ENCODE assay signal across 10 mouse cellular contexts in the genomic region with DNA sequence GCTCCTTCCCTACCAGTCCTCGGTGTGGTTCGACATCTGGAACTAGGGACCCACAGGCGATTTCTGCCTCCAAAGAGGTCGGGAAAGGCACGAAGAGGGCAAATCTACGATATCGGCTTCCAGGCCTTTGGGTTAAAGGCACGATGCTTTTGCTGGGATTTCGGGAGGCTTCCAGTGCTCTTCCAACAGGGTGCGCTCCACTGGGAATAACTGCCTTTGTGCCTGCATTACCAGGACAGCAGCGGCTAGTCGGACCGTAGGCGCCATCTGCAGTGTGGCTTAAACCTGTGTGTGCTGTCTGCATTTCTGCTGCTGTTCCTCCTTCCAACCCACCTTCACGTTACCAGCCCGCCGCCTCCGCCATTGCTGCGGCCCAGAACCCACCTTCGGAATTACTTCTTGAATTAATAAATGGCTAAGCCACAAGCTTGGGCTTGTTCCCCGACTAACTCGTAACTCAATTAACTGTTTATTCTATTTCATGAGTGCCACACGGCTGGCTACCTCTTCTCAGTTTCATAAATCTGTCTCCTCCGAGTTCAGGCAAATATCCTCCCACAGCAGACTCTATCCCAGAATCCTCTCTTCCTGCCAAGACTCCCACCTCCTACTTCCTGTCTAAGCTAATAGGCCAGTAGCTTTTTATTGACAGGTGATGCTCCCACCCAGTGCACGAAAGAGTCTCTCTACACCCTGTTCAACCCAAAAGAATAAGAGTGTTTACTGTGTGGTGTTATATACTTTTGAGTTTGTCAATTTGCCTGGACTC. TPM values are rescaled to one million over a fixed set of nuclear protein-coding genes. Genes with fewer than 3 reads are reported as not detected.
A peak's percentile ranks its signal among the peaks of the same experiment; 100 is the strongest.
DNase-seq lines count a peak whose midpoint lies in the region; ATAC-seq and TF ChIP-seq lines count a peak whose summit lies in the region.
"Had no signal": no experiment of that assay in that cellular context is flagged by ENCODE, and none has a peak within 500 bp of the region (broad histone marks: within the 10 kb centered on the region; RNA-seq: fewer than 3 reads in every experiment).

No protein-coding gene starts in this region.

- no peak overlapping the region for H3K4me3 ChIP-seq in cerebellum, adult 2 months (replicated peaks; ENCODE audit: insufficient read depth, low read depth, low read length)
- H3K4me3 ChIP-seq in limb, embryonic 12.5 days (replicated peaks), result peak overlapping the region; percentile 3; the same call in 1 of the 2 replicates
- H3K4me3 ChIP-seq in limb, embryonic 10.5 days, result no peak overlapping the region
- peak overlapping the region; percentile 24 for H3K4me3 ChIP-seq in heart, embryonic 12.5 days
- H3K4me3 ChIP-seq in midbrain, embryonic 14.5 days (replicated peaks; ENCODE audit: low read depth, low read length), result no peak overlapping the region

- no peak for TF ChIP-seq POLR2A in cerebellum, adult 2 months (IDR thresholded peaks at IDR 0.05; ENCODE audit: borderline replicate concordance, insufficient read depth, low read length)

- no peaks in the 10 kb centered on the region for H3K36me3 ChIP-seq in limb, embryonic 12.5 days
- no peaks in the 10 kb centered on the region for H3K36me3 ChIP-seq in limb, embryonic 10.5 days
- no peaks in the 10 kb centered on the region for H3K36me3 ChIP-seq in heart, embryonic 12.5 days
- no peaks in the 10 kb centered on the region for H3K36me3 ChIP-seq in midbrain, embryonic 14.5 days (ENCODE audit: control insufficient read depth, insufficient read depth, low read length)

- H3K4me2 ChIP-seq in limb, embryonic 12.5 days, result peak overlapping the region; percentile 23
- H3K4me2 ChIP-seq in heart, embryonic 12.5 days, result peak overlapping the region; percentile 41
- H3K4me2 ChIP-seq in midbrain, embryonic 14.5 days (ENCODE audit: low read length), result 0 out of 2 replicates have a peak overlapping the region, but pooled peaks have one; percentile 0

- TF ChIP-seq CTCF in cerebellum, adult 2 months (IDR thresholded peaks at IDR 0.05; ENCODE audit: borderline replicate concordance, insufficient read depth, low read depth, low read length), result peak; percentile 23; the same call in 1 of the 2 replicates

- ATAC-seq in cerebellum, adult (ENCODE audit: insufficient number of reproducible peaks, low FRiP score, low TSS enrichment), result no peak
- ATAC-seq in limb, embryonic 12.5 days (ENCODE audit: insufficient number of reproducible peaks, insufficient read depth, low FRiP score, low TSS enrichment, low read depth), result no peak
- no peak for ATAC-seq in heart, embryonic 12.5 days (ENCODE audit: insufficient number of reproducible peaks, low FRiP score)
- no peak for ATAC-seq in midbrain, embryonic 14.5 days (ENCODE audit: low FRiP score, low TSS enrichment)
- ATAC-seq in activated CD4-positive, CD25-positive, alpha-beta regulatory T cell, adult 4 months, result no peak

- WGBS in cerebellum, adult 2 months, result 74% methylated on average over 25 of the region's 25 CpGs
- 62% methylated on average over 25 of the region's 25 CpGs for WGBS in limb, embryonic 12.5 days
- WGBS in limb, embryonic 10.5 days, result 64% methylated on average over 25 of the region's 25 CpGs
- WGBS in heart, embryonic 12.5 days, result 55% methylated on average over 25 of the region's 25 CpGs
- WGBS in midbrain, embryonic 14.5 days, result 64% methylated on average over 25 of the region's 25 CpGs

- H3K4me1 ChIP-seq in cerebellum, adult 2 months (ENCODE audit: control insufficient read depth, insufficient read depth, low read length), result no peaks in the 10 kb centered on the region
- no peaks in the 10 kb centered on the region for H3K4me1 ChIP-seq in limb, embryonic 12.5 days (replicated peaks)
- 0 out of 2 replicates have a peak, but pooled peaks cover 10% of the 10 kb centered on the region for H3K4me1 ChIP-seq in limb, embryonic 10.5 days
- no peaks in the 10 kb centered on the region for H3K4me1 ChIP-seq in heart, embryonic 12.5 days (replicated peaks)
- H3K4me1 ChIP-seq in midbrain, embryonic 14.5 days (ENCODE audit: control insufficient read depth, insufficient read depth, low read length), result no peaks in the 10 kb centered on the region

- no peak for DNase-seq in cerebellum, adult 2 months
- DNase-seq in limb, embryonic 10.5 days (ENCODE audit: low spot score), result no peak
- DNase-seq in midbrain, embryonic 14.5 days, result no peak
- no peak for DNase-seq in adrenal gland, postnatal 36 days
- DNase-seq: thymus, postnatal 36 days had no signal

- H3K27ac ChIP-seq in cerebellum, adult 2 months (ENCODE audit: insufficient read depth, low read length), result no peak overlapping the region
- no peak overlapping the region for H3K27ac ChIP-seq in limb, embryonic 12.5 days
- H3K27ac ChIP-seq in limb, embryonic 10.5 days, result no peak overlapping the region
- H3K27ac ChIP-seq in heart, embryonic 12.5 days (ENCODE audit: poor library complexity, severe bottlenecking), result no peak overlapping the region
- H3K27ac ChIP-seq in midbrain, embryonic 14.5 days (replicated peaks; ENCODE audit: low read depth, low read length), result no peak overlapping the region

- H3K9me3 ChIP-seq in limb, embryonic 12.5 days, result peaks cover 15% of the 10 kb centered on the region
- H3K9me3 ChIP-seq in limb, embryonic 10.5 days (replicated peaks), result no peaks in the 10 kb centered on the region
- H3K9me3 ChIP-seq in heart, embryonic 12.5 days (replicated peaks), result peaks cover 20% of the 10 kb centered on the region; the same call in 1 of the 2 replicates
- peaks cover 4% of the 10 kb centered on the region for H3K9me3 ChIP-seq in midbrain, embryonic 14.5 days (ENCODE audit: control insufficient read depth, low read length)

- H3K9ac ChIP-seq in limb, embryonic 12.5 days (replicated peaks), result no peak overlapping the region
- H3K9ac ChIP-seq in heart, embryonic 12.5 days, result no peak overlapping the region
- no peak overlapping the region for H3K9ac ChIP-seq in midbrain, embryonic 14.5 days (replicated peaks; ENCODE audit: low read length)

- H3K27me3 ChIP-seq in cerebellum, adult 2 months (ENCODE audit: control insufficient read depth, insufficient read depth, low read length), result no peaks in the 10 kb centered on the region
- H3K27me3 ChIP-seq in limb, embryonic 12.5 days, result no peaks in the 10 kb centered on the region
- H3K27me3 ChIP-seq in limb, embryonic 10.5 days (ENCODE audit: low read depth, poor library complexity, severe bottlenecking), result no peaks in the 10 kb centered on the region
- H3K27me3 ChIP-seq in heart, embryonic 12.5 days (replicated peaks), result no peaks in the 10 kb centered on the region
- H3K27me3 ChIP-seq in midbrain, embryonic 14.5 days (ENCODE audit: control insufficient read depth, insufficient read depth, low read length), result no peaks in the 10 kb centered on the region

RNA-seq across cellular contexts. Expression of a gene that starts 10.2 kb away (rescaled TPM):
- polyA plus RNA-seq in cerebellum, adult 2 months (2012; rRNA removed), result 9.8 and 12.1 TPM in 2 replicates
- polyA plus RNA-seq in limb, embryonic 12.5 days (2016; fragmentation: Nextera tagmentation; extraction: Ambion mirVana), result 0.05 TPM in 1 of 2 replicates, not detected in the other
- polyA plus RNA-seq in limb, embryonic 10.5 days (2016; fragmentation: Nextera tagmentation; extraction: Ambion mirVana), result not detected in 2 replicates
- 0.13 TPM in 1 of 2 replicates, not detected in the other for polyA plus RNA-seq in heart, embryonic 12.5 days (2016; fragmentation: Nextera tagmentation; extraction: Ambion mirVana)
- polyA plus RNA-seq in midbrain, embryonic 14.5 days (2014; fragmentation: Nextera tagmentation; extraction: Ambion mirVana), result 0.18 and 0.23 TPM in 2 replicates
- under 1 TPM; 0.30 to 0.70 TPM for total RNA-seq in adrenal gland, postnatal 36 days (2021)
- not detected for polyA plus RNA-seq in activated CD4-positive, CD25-positive, alpha-beta regulatory T cell, adult 4 months (2017; shearing (Covaris generic))
- total RNA-seq: granulocyte monocyte progenitor cell, adult 5-6 weeks had no signal

RNA-seq across cellular contexts. Expression of a gene that starts 17.9 kb away (rescaled TPM):
- 1.4 and 1.8 TPM in 2 replicates for polyA plus RNA-seq in cerebellum, adult 2 months (2012; rRNA removed)
- polyA plus RNA-seq in limb, embryonic 12.5 days (2016; fragmentation: Nextera tagmentation; extraction: Ambion mirVana), result 5.1 and 6.0 TPM in 2 replicates
- 4.3 and 4.4 TPM in 2 replicates for polyA plus RNA-seq in limb, embryonic 10.5 days (2016; fragmentation: Nextera tagmentation; extraction: Ambion mirVana)
- 5.5 and 6.9 TPM in 2 replicates for polyA plus RNA-seq in heart, embryonic 12.5 days (2016; fragmentation: Nextera tagmentation; extraction: Ambion mirVana)
- polyA plus RNA-seq in midbrain, embryonic 14.5 days (2014; fragmentation: Nextera tagmentation; extraction: Ambion mirVana), result 3.7 and 7.0 TPM in 2 replicates
- 1 to 10 TPM; 3.3 to 3.7 TPM for total RNA-seq in adrenal gland, postnatal 36 days (2021)
- polyA plus RNA-seq in activated CD4-positive, CD25-positive, alpha-beta regulatory T cell, adult 4 months (2017; shearing (Covaris generic)), result 1,000 to 10,000 TPM; 3,019 to 4,069 TPM

RNA-seq across cellular contexts. Expression of a gene that starts 23.5 kb away (rescaled TPM):
- 3.1 and 3.5 TPM in 2 replicates for polyA plus RNA-seq in cerebellum, adult 2 months (2012; rRNA removed)
- polyA plus RNA-seq in limb, embryonic 12.5 days (2016; fragmentation: Nextera tagmentation; extraction: Ambion mirVana), result 14.8 and 20.0 TPM in 2 replicates
- 10.9 and 14.6 TPM in 2 replicates for polyA plus RNA-seq in limb, embryonic 10.5 days (2016; fragmentation: Nextera tagmentation; extraction: Ambion mirVana)
- polyA plus RNA-seq in heart, embryonic 12.5 days (2016; fragmentation: Nextera tagmentation; extraction: Ambion mirVana), result 30.4 and 32.4 TPM in 2 replicates
- polyA plus RNA-seq in midbrain, embryonic 14.5 days (2014; fragmentation: Nextera tagmentation; extraction: Ambion mirVana), result 5.6 and 7.3 TPM in 2 replicates
- total RNA-seq in adrenal gland, postnatal 36 days (2021), result 10 to 100 TPM; 38.1 to 40.7 TPM
- polyA plus RNA-seq in activated CD4-positive, CD25-positive, alpha-beta regulatory T cell, adult 4 months (2017; shearing (Covaris generic)), result 10 to 100 TPM; 15.5 to 15.9 TPM

RNA-seq across cellular contexts. Expression of a gene that starts 42.1 kb away (rescaled TPM):
- polyA plus RNA-seq in cerebellum, adult 2 months (2012; rRNA removed), result 3.8 and 4.6 TPM in 2 replicates
- polyA plus RNA-seq in limb, embryonic 12.5 days (2016; fragmentation: Nextera tagmentation; extraction: Ambion mirVana), result 5.1 TPM in 2 replicates
- polyA plus RNA-seq in limb, embryonic 10.5 days (2016; fragmentation: Nextera tagmentation; extraction: Ambion mirVana), result 3.2 and 4.4 TPM in 2 replicates
- 3.8 and 4.8 TPM in 2 replicates for polyA plus RNA-seq in heart, embryonic 12.5 days (2016; fragmentation: Nextera tagmentation; extraction: Ambion mirVana)
- polyA plus RNA-seq in midbrain, embryonic 14.5 days (2014; fragmentation: Nextera tagmentation; extraction: Ambion mirVana), result 1.8 and 2.3 TPM in 2 replicates
- total RNA-seq in adrenal gland, postnatal 36 days (2021), result 10 to 100 TPM in 1 of 2 experiments, 1 to 10 TPM in 1; 6.8 to 10.2 TPM
- polyA plus RNA-seq in activated CD4-positive, CD25-positive, alpha-beta regulatory T cell, adult 4 months (2017; shearing (Covaris generic)), result 100 to 1,000 TPM; 197 to 261 TPM

RNA-seq across cellular contexts. Expression of a gene that starts 59.7 kb away (rescaled TPM):
- polyA plus RNA-seq in cerebellum, adult 2 months (2012; rRNA removed), result 0.10 and 0.25 TPM in 2 replicates
- 0.05 and 0.08 TPM in 2 replicates for polyA plus RNA-seq in limb, embryonic 12.5 days (2016; fragmentation: Nextera tagmentation; extraction: Ambion mirVana)
- 0.04 TPM in 1 of 2 replicates, not detected in the other for polyA plus RNA-seq in limb, embryonic 10.5 days (2016; fragmentation: Nextera tagmentation; extraction: Ambion mirVana)
- 0.09 TPM in 1 of 2 replicates, not detected in the other for polyA plus RNA-seq in heart, embryonic 12.5 days (2016; fragmentation: Nextera tagmentation; extraction: Ambion mirVana)
- 0.08 and 0.11 TPM in 2 replicates for polyA plus RNA-seq in midbrain, embryonic 14.5 days (2014; fragmentation: Nextera tagmentation; extraction: Ambion mirVana)
- total RNA-seq in adrenal gland, postnatal 36 days (2021), result 1 to 10 TPM in 1 of 2 experiments, under 1 TPM in 1; 0.76 to 1.4 TPM
- polyA plus RNA-seq in activated CD4-positive, CD25-positive, alpha-beta regulatory T cell, adult 4 months (2017; shearing (Covaris generic)), result 100 to 1,000 TPM; 489 to 584 TPM
- total RNA-seq: granulocyte monocyte progenitor cell, adult 5-6 weeks had no signal

Comparison
In these comparisons a context has a peak if more than half of its experiments do, and no peak if none do; other contexts are left out.
1. H3K4me3 ChIP-seq: peak in limb, embryonic 12.5 days (single experiment) and heart, embryonic 12.5 days (single experiment); none in cerebellum, adult 2 months (single experiment), limb, embryonic 10.5 days (single experiment) and midbrain, embryonic 14.5 days (single experiment).
2. RNA of a gene that starts 17.9 kb away (polyA plus RNA-seq): 3,019 to 4,069 TPM in activated CD4-positive, CD25-positive, alpha-beta regulatory T cell, adult 4 months; 3.7 to 7.0 TPM in midbrain, embryonic 14.5 days, 5.5 to 6.9 TPM in heart, embryonic 12.5 days, 5.1 to 6.0 TPM in limb, embryonic 12.5 days, 4.3 to 4.4 TPM in limb, embryonic 10.5 days and 1.4 to 1.8 TPM in cerebellum, adult 2 months; every median in the first group is over 100 times any median in the second.
3. Peak in every context shown above with its lines, with median percentiles within 50 percentile points of each other: H3K4me2 ChIP-seq.